14 mouse cellular contexts compared by ENCODE assay signal in the genomic region with DNA sequence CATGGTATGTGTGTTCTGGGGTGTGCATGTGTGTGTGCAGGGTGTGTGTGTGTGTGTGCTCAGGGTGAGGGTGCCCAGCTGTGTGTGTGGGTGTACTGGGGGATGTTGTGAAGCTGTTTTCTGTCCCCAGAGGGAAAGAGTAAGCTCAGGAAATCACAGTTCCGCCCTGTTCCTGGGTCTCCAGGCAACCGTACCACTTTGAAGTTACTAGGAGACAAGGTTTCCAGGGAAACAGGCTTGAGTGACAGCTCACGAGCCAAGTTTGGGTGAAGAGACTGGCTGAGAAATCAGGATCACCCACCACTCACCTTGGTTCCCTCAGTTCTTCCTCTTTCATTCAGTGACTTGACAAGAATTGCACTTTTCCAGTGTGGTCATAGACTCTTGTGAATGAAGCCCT. TPM values are rescaled to one million over a fixed set of nuclear protein-coding genes. Genes with fewer than 3 reads are reported as not detected.
DNase-seq lines count a peak whose midpoint lies in the region; TF ChIP-seq lines count a peak whose summit lies in the region.
"Had no signal": no experiment of that assay in that cellular context is flagged by ENCODE, and none has a peak within 500 bp of the region (broad histone marks: within the 10 kb centered on the region; RNA-seq: fewer than 3 reads in every experiment).

No protein-coding gene starts in this region.

- peak; percentile 72 for DNase-seq in left cerebral cortex, adult 11 months (ENCODE audit: low spot score)
- no peak for DNase-seq in left cerebral cortex, postnatal 4 days
- DNase-seq in frontal cortex, adult 2 months (ENCODE audit: extremely low spot score in 1 of 2, low spot score in 1 of 2) = peak; percentile 78 to 86
- DNase-seq in left cerebral cortex, postnatal 25 days (ENCODE audit: low spot score in 2 of 2) = peak; percentile 71 to 91
- DNase-seq in right cerebral cortex, postnatal 4 days = peak; percentile 51
- no peak for DNase-seq in gastrocnemius, postnatal 36 days
- no peak for DNase-seq in testis, postnatal 10 days (ENCODE audit: low spot score)
- DNase-seq in cerebellum, adult 2 months = no peak
- DNase-seq: gastrocnemius, adult 2 months; lung, embryonic 14.5 days; spleen, adult 18-20 months; thymus, postnatal 36 days had no signal

- H3K27me3 ChIP-seq in cerebellum, adult 2 months (ENCODE audit: control insufficient read depth, insufficient read depth, low read length) = no peaks in the 10 kb centered on the region

- no peak overlapping the region for H3K27ac ChIP-seq in cerebellum, adult 2 months (ENCODE audit: insufficient read depth, low read length)
- H3K27ac ChIP-seq: gastrocnemius, adult 2 months had no signal

- no peaks in the 10 kb centered on the region for H3K4me1 ChIP-seq in cerebellum, adult 2 months (ENCODE audit: control insufficient read depth, insufficient read depth, low read length)

- 49% methylated on average over 3 of the region's 3 CpGs for WGBS in cerebellum, adult 2 months

- intact Hi-C loops in left cerebral cortex, postnatal 4 days (cut with DNase I) = no loop called here
- intact Hi-C loops in left cerebral cortex, postnatal 25 days (cut with DNase I) = loop anchor here (2.0 kb wide), 1 partner anchor 15 kb away; no protein-coding TSS in a partner anchor
- intact Hi-C loops in gastrocnemius, postnatal 36 days (cut with DNase I) = no loop called here

- no peak for TF ChIP-seq CTCF in cerebellum, adult 2 months (IDR thresholded peaks at IDR 0.05; ENCODE audit: borderline replicate concordance, insufficient read depth, low read depth, low read length)

- no peak overlapping the region for H3K4me3 ChIP-seq in cerebellum, adult 2 months (replicated peaks; ENCODE audit: insufficient read depth, low read depth, low read length)
- H3K4me3 ChIP-seq: gastrocnemius, adult 2 months; myocyte had no signal

- no peak for TF ChIP-seq POLR2A in cerebellum, adult 2 months (IDR thresholded peaks at IDR 0.05; ENCODE audit: borderline replicate concordance, insufficient read depth, low read length)

RNA-seq across cellular contexts. Expression of gene Swsap1, which starts 2.0 kb away (rescaled TPM):
- total RNA-seq in left cerebral cortex, postnatal 4 days (2021) = 10 to 100 TPM; 11.8 to 12.6 TPM
- polyA plus RNA-seq in frontal cortex, adult 2 months (2012; rRNA removed) = 9.0 and 10.1 TPM in 2 replicates
- 10 to 100 TPM; 14.3 to 15.6 TPM for total RNA-seq in left cerebral cortex, postnatal 25 days (2021)
- 1 to 10 TPM; 1.4 to 2.2 TPM for total RNA-seq in gastrocnemius, postnatal 36 days (2021)
- polyA plus RNA-seq in cerebellum, adult 2 months (2012; rRNA removed) = 12.2 and 12.8 TPM in 2 replicates

RNA-seq across cellular contexts. Expression of gene Epor, which starts 9.7 kb away (rescaled TPM):
- total RNA-seq in left cerebral cortex, postnatal 4 days (2021) = 1 to 10 TPM; 1.9 to 2.4 TPM
- polyA plus RNA-seq in frontal cortex, adult 2 months (2012; rRNA removed) = 8.8 and 10.3 TPM in 2 replicates
- 1 to 10 TPM; 7.9 to 8.9 TPM for total RNA-seq in left cerebral cortex, postnatal 25 days (2021)
- total RNA-seq in gastrocnemius, postnatal 36 days (2021) = under 1 TPM; 0.23 to 0.59 TPM
- polyA plus RNA-seq in cerebellum, adult 2 months (2012; rRNA removed) = 9.2 and 10.4 TPM in 2 replicates

RNA-seq across cellular contexts. Expression of gene Plppr2, which starts 16.8 kb away (rescaled TPM):
- 100 to 1,000 TPM; 199 to 225 TPM for total RNA-seq in left cerebral cortex, postnatal 4 days (2021)
- polyA plus RNA-seq in frontal cortex, adult 2 months (2012; rRNA removed) = 182 and 192 TPM in 2 replicates
- total RNA-seq in left cerebral cortex, postnatal 25 days (2021) = 100 to 1,000 TPM; 203 to 219 TPM
- under 1 TPM; 0.49 to 0.64 TPM for total RNA-seq in gastrocnemius, postnatal 36 days (2021)
- polyA plus RNA-seq in cerebellum, adult 2 months (2012; rRNA removed) = 97.5 and 106 TPM in 2 replicates

RNA-seq across cellular contexts. Expression of gene Tmem205, which starts 26.2 kb away (rescaled TPM):
- total RNA-seq in left cerebral cortex, postnatal 4 days (2021) = 10 to 100 TPM; 28.1 to 31.6 TPM
- polyA plus RNA-seq in frontal cortex, adult 2 months (2012; rRNA removed) = 53.8 and 53.9 TPM in 2 replicates
- total RNA-seq in left cerebral cortex, postnatal 25 days (2021) = 10 to 100 TPM; 31.5 to 39.3 TPM
- total RNA-seq in gastrocnemius, postnatal 36 days (2021) = 10 to 100 TPM in 1 of 2 experiments, 1 to 10 TPM in 1; 7.8 to 10.5 TPM
- 62.5 and 64.1 TPM in 2 replicates for polyA plus RNA-seq in cerebellum, adult 2 months (2012; rRNA removed)

RNA-seq across cellular contexts. Expression of gene Ccdc159, which starts 26.3 kb away (rescaled TPM):
- 10 to 100 TPM; 18.5 to 20.8 TPM for total RNA-seq in left cerebral cortex, postnatal 4 days (2021)
- 18.3 and 26.9 TPM in 2 replicates for polyA plus RNA-seq in frontal cortex, adult 2 months (2012; rRNA removed)
- total RNA-seq in left cerebral cortex, postnatal 25 days (2021) = 10 to 100 TPM; 13.7 to 16.5 TPM
- total RNA-seq in gastrocnemius, postnatal 36 days (2021) = under 1 TPM in 1 of 2 experiments, not detected in 1; 0.30 TPM
- polyA plus RNA-seq in cerebellum, adult 2 months (2012; rRNA removed) = 14.7 and 16.6 TPM in 2 replicates
- total RNA-seq: common myeloid progenitor, adult 5-6 weeks had no signal

Comparison
In these comparisons a context has a peak if more than half of its experiments do, and no peak if none do; other contexts are left out.
1. DNase-seq: peak in left cerebral cortex, adult 11 months (single experiment), frontal cortex, adult 2 months (2 of 2), left cerebral cortex, postnatal 25 days (2 of 2) and right cerebral cortex, postnatal 4 days (single experiment); none in left cerebral cortex, postnatal 4 days (single experiment), gastrocnemius, postnatal 36 days (0 of 2), testis, postnatal 10 days (single experiment) and cerebellum, adult 2 months (0 of 2).
2. RNA of gene Plppr2, which starts 16.8 kb away (total RNA-seq): 199 to 225 TPM in left cerebral cortex, postnatal 4 days and 203 to 219 TPM in left cerebral cortex, postnatal 25 days; 0.49 to 0.64 TPM in gastrocnemius, postnatal 36 days; every median in the first group is over 100 times any median in the second.